Mouse (Mus musculus) spleen, postnatal 4 days (tissue): ENCODE results near the gene Fam180a.
"Not testable (repeated sequence)": the region's sequence is repeated elsewhere in the genome, so short reads cannot be mapped to it uniquely, and the experiment has no call there.

Source experiments
- DNase-seq, 2 experiments: peaks; one replicate each; pipeline ENCODE4 v3.0.0; 2022; ENCODE audit warnings: low spot score in 2 of 2

The Fam180a gene

DNA sequence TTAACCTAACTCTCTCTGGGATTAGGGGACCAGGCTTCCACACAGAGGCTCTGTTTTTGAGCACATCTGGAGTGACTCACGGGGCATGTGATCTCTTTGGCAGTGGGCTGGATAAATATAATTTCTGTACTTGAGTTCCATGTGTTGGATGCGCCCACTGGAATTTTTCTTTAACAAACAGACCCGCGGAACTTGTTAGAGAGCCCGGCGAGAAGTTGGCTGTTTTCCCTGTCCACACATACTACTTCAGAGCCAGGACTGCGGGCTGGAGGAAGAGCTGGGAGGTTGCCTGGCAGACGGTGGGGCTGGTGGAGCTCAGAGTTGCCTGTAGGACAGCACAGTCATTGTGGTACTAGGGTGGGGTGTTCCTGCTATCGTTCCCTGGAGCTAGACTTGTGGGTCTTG lies at the start of gene Fam180a:
Gene Fam180a, minus strand, starts transcription at position 31 of the 405 bp plus-strand sequence.
- DNase-seq = peak in 1 of 2 experiments; percentile 18

DNA sequence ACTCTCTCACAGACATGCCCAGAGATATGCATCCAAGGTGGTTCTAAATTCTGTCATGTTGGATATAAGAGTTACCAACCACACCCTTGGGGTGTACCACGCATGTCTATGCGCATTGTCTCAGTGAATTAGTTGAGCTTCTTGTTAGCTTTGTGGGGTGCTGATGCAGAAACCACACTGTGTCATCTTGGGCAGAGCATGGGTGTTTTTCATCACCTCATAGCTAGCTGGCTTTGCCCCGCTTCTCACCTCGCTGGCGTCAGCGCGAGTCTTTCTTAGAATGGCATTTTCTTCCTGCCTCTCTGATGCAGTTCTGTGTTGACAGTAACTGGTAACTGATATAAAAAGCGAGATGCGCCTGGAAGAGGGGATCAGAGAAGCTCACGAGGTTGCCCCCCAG lies 48.1 kb upstream of the Fam180a start:
- no peak for DNase-seq

DNA sequence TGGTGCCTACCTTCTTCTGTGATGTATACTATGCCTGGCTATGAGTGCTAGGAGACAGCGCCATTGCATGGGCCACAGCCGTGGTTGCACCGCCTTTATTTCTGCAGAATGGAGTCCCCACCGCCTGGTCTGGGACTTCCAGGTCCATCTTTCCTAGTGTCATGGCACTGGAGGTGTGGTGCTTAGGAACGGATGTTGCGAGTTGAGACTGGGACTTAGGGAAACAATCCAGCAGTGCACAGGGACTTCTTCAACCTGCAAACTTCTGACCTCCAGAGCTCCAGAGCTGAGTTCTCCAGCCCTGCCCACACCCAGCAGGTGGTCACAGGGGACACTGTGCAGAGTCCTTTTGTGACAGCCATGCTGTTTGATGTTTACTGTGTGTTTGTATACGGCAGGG lies 44.4 kb upstream of the Fam180a start:
- DNase-seq = no peak

DNA sequence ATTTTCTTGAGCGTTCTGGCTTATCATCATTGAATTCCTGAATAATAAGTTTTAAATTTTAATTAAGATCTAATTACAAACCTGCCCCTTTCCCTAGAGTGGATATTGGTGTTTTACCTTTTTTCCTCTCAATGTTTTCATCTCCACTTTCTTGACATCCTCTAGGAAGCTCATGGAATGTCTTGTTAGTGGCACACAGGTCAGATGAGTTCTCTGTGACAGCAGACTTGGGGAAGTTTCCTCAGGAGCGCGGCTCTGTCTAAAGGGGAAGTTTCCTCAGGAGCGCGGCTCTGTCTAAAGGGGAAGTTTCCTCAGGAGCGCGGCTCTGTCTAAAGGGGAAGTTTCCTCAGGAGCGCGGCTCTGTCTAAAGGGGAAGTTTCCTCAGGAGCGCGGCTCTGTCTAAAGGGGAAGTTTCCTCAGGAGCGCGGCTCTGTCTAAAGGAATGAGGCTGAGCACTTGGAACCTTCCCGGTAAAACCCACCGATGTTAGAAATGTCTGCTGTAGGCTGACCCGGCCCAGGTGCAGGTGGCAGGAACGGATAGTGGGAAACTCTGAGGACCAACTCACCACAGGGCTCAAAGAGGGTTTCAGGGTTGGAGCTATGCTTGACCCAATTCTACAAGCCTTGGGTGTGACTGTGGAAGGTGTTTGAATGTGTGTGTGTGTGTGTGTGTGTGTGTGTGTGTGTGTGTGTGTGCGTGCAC lies 43.8 kb upstream of the Fam180a start:
- DNase-seq = not testable (repeated sequence)

DNA sequence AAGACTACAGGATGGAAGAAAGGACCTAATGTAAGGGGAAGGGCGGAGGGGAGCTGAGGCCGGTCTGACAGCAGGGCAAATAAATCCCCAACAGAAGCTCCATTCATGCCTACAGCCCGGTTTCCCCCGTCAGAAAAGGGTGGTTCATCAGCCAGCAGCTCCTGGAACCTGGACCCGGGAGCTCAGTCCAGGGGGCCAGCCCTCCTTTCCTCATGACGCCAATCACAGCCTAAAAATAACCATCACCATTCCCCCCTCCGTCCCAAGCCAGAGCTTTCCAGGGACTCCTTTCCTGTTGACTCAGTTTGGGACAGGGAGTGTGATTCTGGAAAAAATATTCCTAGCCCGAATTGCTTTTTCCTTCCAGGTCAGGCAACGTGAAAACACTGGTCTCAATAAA lies 36.7 kb upstream of the Fam180a start:
- no peak for DNase-seq

DNA sequence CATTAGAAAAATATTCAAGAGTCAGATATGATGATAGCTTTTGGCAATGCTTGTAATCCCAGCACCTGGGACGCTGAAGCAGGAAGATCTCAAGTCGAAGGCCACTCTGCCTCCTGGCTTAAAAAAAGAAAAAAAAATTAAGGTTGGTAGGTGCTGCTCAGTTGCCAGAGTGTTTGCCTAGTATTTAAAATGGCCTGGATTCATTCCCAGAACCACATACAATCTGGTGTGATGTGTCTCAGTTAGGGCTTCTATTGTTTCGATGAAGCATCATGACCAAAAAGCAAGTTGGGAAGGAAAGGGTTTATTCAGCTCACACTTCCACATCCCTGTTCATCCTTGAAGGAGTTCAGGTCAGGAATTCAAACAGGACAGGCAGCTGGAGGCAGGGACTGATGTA lies 29.4 kb upstream of the Fam180a start:
- no peak for DNase-seq

DNA sequence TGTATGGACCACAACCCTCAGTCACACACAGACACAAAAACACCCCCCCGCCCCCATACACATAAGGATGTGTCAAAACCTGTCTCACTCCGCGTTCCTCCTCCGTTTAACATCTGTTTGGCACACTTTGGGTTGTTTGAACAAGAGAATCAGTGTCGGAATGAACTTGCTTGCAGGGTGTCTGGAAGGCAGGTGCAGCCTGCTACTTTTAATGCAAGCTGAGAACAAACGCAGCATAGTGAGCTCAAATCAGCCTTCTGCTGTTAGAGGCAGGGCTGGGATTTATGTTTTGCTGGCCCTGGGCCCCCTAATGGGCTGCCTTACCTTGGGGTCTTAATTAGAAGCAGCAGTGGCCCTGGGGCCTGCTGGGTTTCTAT lies 28.7 kb upstream of the Fam180a start:
- no peak for DNase-seq

DNA sequence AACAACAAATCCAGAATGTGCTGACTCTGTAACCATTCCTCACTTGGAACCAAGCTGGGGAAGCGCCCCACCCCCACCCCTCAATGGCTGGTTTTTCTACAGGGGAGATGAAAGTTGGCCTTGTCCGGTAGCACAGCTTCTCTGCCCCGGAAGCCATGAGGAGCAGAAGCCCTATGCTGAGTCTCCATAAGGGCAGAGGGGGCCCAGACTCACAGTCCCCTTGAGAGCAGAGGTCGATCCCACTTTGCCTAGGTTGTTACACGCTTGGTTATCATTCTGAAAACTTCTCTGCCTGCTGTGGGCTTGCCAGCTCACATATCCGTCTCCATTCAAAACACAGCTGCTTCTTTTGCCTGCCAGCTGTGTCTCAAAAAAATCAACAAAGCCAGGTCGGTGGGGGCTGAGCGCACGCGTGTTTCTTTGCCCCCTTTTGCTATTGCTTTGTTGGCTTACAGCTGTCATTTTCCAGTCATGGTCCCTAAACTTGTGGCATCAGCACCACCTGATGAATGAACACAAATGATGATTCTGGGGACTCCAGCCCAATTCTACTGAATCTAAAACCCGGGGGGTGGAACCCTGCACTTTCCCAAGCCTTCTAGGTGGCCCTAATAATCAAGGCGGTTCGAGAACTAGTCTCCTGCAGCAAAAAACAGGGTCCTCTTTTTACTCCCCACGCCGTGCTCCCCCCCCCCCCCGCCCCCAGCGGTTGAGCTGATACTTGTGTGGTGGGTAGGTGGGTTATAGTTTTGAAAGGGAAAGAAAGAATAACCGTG lies 28.1 kb upstream of the Fam180a start:
- DNase-seq = no peak

DNA sequence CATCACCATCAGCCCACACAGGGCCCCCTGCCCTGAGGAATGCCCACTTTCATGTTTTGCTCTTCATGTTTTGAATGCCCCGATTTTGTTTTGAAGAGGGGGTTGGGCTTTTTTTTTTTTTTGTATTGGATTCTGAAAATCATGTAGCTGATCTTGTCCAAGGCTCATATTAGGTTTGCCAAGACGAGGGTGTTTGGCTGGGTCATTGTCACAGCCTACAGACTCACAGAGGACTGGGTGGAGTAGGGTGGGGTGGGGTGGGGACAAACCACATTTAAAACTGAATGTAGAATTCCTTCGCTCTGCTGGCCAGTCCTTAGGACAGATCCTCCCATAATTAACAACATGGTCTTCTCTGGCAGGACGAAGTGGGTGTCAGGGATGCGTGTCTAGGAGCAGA lies 27.5 kb upstream of the Fam180a start:
- DNase-seq = no peak

DNA sequence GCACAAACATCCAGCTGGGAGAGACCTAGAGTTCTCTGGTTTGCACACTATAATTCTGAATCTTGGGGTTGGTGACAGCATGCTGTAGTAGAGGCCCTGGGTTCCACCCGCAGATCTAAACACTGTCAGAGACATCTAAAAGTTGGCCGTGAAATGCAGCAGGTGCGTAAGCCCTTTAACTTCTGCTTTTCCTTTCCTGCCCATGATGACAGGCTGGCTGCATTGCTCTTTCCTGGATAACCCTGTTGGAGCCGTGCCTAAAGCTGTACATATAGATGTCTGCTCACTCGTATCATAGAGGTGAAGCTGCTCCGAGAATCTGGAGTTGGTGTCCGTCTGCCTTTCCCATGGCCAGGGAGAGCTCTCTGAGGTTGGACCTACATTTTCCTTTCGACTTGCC lies 26.9 kb upstream of the Fam180a start:
- DNase-seq = no peak

DNA sequence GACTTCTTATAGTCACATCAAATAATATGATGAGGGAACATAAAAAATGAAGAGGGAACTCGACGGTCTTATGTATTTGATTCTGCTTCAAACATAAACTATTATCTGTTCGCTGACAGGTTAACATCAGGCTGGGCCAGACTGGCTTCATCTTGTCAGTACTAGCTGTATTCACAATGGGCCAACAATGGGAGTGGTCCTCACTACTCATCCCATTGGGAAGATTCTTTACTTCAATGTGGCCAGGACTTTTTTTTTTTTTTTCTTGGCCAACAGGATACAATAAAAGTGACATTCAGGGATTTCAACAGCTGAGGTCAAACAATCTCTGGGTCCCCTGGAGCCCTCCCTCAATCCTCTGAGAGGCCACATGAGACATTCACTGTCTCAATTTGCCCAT lies 25.9 kb upstream of the Fam180a start:
- no peak for DNase-seq

DNA sequence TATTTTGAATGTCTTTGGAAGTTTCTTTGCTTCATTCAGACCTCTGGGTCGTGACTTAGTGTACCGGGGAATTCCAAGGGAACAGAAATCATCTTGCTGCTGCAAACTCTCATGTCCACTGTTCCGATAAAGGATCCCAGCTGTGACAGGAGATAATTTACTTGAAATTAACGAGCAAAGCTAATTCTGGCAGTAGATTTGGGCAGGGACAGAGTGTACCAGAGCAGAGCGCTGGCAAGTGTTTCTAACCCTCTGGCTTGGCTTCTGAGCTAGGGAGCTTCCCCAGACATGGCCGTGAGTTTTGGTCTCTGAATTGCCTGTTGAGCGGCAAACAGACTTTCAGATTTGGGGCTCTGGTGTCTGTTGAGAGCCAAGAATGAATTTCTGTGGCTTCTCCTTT lies 23.8 kb upstream of the Fam180a start:
- DNase-seq = no peak

DNA sequence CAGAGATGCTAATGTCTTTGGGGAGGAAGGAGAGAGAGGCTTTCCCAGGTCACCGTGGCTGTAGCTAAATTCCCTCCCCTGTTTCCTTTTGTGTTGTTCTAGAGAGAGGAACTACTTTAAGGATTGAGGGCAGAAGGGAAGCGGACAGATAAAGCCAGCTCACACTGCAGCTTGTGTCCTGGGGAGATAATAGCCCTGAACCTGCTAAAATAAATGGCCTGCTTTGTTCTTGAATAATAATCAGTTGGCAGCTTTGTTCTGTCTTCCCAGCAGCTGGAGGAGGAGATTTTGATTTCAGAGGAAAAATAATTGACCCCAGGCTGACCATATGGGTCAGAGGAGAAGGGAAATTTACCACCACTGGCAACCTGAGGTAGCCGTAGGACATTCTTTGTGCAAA lies 12.7 kb upstream of the Fam180a start:
- no peak for DNase-seq

DNA sequence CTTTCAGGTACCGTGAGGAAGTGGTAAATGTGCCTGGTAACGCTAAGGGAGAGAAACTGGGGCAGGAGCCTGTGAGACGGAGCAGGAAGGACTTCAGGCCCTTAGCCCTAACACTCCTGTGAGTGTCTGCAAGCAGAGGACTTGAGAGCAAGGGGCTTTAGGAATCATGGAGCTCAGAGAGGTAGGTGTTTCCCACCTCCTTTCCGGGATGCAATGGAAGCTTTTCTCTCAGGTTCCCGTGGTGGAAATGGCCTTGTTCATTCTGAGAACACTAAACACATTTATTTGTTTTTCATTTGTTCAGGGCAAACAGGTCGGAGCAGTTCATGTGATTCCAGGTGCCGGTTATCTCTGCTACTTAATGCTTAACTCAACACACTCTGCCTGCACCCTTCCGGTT lies 11.9 kb upstream of the Fam180a start:
- no peak for DNase-seq

DNA sequence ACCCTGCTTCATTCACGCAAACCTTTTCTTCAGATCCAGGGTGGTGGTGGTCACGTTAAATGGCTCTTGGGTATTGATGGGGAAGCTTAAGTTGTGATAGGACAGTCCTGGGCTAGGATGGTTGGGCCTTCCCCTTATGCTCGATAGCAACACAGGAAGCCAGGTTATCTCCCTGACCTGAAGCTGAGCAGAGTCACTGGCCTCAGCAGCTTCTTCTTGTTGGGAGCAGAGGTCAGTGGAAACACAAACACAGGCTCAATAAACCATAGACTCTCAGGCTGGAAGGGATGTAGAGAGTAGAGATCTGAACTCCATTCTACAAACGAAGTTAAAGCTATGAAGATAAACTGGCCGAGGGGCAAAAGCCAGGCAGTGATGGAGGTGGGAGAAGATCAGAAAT lies 9.5 kb upstream of the Fam180a start:
- no peak for DNase-seq

DNA sequence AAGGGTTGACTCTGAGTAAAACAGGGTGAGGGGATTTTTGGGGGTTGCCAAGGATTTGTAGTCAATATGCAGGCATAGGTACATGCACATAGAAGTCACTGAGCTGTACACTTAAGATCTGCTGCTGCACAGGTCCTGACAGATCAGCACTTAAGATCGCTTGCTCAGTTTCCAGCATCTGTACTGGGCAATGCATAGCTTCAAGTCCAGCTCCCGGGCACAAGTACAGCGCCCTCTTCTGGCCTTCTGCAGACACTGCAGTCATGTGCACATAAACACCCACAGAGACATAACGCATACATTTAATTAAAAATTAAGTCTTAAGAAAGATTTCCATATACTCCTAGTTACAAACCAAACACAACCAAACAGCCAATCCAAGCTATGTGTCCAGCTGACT lies 8.3 kb upstream of the Fam180a start:
- no peak for DNase-seq

DNA sequence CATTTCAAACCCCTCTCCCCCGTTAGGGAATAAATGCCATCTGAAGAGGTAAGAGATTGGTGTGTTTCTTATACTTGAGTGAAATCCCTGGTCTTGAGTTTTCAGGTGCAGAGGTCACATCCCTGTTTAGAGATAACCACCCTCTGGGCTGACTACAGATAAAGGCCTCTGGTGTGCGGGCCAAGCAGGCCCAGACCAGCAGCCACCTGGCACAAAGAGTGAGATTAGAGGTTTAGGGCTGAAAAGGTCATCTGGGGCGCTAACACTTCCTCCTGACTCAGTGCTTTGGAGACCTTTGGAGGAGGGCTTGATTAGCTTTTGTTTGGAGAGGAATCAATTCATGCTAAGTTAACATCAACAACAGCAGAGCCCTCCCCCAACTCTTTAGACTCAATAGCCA lies 7.7 kb upstream of the Fam180a start:
- DNase-seq = no peak

DNA sequence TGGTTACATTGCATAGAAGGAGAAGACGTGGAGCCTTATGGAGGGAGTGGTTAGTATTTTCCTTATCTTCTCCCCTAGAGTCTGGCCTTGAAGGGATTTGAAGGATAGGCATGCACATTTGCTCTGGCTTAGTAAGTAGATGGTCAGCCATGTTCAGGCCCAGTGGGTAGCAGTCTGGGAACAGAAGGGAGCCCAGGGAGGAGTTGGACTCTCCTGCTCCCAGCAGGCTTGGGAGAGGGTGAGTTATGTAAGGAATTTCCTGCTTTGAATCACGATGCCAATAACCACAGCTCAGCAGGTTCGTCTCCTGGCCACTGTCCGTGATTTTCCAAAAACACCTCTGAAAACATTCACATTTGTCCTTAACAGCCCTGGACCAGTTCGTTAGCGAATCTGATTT lies 4.9 kb upstream of the Fam180a start:
- DNase-seq = no peak

DNA sequence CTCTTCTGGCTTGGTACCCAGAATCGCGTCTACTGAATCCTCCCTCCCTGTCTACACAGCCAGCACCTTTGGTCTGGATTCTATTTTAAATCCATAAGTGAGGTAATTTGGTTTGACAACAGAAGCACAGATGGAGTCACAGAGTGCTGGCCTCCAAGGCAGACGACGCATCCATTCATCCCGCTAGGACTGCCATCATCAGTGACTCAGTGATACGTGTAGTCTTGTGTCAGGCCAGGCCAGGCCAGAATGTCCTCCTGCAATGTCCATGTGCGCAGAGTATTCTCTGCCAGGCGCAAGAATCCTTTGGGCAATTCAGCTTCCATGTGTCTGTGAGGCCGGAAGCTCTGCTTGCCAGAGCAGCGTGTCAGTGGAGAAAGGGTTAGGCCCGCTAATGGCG lies 4.0 kb upstream of the Fam180a start:
- no peak for DNase-seq

DNA sequence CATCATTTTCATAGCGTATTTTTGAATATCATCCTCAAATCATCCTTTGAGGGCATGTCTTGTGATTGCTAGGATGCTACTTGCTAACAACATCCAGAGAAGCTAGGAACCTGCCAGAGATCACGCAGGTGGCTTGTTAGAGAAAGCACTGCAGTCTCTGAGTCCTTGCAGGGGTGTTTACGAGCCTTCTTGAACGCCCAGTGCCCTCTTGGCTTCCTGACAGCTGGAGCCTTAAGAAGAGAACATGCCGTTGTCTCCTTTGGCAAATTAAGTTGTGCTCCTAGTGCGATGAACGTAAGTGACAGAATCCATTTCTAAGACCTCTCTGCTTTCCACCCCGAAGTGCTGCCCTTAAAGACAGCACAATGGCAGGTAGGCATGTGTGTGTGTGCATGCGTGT lies 1.6 kb downstream of the Fam180a start:
- DNase-seq = no peak

DNA sequence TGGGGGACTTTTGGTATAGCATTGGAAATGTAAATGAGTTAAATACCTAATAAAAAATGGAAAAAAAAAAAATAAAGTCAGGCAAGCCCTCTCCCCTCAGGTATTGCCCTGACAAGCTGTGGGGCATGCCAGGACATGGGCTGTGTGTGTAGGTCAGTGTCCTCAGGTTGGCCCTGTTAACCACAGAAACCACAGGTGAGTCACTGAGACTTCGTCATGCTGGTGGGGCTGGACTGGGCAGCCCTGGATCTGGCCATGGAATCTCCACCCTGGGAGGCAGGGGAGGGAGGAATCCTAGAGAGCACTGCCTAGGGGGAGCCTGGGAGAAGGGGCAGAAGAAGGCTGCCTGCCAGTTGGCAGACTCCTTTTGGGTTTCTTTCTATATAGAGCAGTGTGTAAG lies 2.9 kb downstream of the Fam180a start:
- DNase-seq = no peak

DNA sequence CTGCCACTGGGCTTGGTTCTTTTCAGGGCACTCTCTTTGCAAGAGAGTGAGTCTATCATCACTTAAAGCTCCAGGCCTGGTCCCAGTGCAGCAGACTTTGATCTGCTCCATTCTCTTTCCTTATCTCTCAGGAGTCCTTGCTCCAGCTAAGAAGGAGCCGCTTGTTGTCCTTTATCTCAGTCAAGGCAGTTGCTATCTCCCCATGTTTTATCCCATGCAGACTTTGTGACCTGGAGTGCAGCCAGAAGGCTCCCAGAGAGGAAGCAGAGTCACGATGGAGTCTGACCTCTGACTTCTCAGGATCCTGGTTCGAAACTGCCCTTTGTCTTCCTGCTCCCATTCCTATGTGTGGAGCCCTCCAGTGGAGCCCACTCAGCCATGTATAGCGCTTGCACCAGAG lies 4.8 kb downstream of the Fam180a start:
- peak in 1 of 2 experiments; percentile 45 for DNase-seq

DNA sequence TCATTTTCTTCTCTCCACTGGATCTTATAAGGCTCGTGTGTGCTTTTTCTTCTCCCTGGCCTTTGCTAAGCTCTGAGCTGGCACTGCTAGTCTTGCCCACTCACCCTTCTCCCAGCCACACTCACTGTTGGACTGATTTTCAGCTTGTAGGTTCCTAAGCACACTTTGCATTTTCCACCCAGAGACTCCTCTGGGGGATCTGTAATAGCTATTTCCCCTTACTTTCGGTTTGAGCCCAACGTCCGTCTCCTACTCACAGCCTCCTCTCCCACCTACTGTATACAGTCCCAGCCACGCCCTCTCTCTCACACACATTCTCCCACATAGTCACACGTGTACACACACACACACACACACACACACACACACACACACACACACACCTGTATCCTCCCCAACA lies 6.1 kb downstream of the Fam180a start:
- DNase-seq = no peak

DNA sequence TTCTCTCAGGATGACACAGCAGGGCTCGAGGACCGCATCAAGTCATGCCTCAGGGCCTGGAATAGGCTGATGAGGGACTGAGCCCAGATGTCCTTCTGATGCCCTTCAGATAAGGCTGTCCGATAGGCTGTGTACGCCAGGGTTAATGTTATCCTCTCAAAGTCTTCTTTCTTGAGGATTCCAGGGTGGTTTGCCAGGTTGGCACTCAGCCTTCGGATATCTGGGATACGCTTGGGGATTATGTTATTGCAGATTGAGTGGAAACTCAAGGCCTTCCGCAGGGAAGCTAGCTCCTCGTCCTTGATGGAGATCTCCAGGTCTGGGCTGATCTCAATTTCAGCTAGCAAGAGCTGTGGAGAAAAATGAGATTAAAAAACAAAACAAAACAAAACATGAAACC lies 12.4 kb downstream of the Fam180a start:
- DNase-seq = no peak
